Mouse (Mus musculus) heart, embryonic 11.5 days (tissue): ENCODE results near the gene Disp3. TPM values are rescaled to one million over a fixed set of nuclear protein-coding genes. Genes with fewer than 3 reads are reported as not detected.

Source experiments
- ATAC-seq: fragments of 200-750 bp; cut with Nextera tagmentation; replicated peaks from 2 replicates; pipeline ENCODE4 v1.8.0; 2017; ENCODE audit warnings: moderate library complexity; ENCODE audit not compliant: insufficient number of reproducible peaks, low FRiP score, low TSS enrichment
- H3K27ac ChIP-seq: fragments of 300-500 bp; sonication (generic); 2 replicates; pipeline ENCODE4 v1.5.1; 2014; ENCODE audit warnings: mild to moderate bottlenecking, low read depth, low read length
- H3K27me3 ChIP-seq: fragments of 300-500 bp; sonication (generic); 2 replicates; pipeline ENCODE4 v1.6.1; 2014; ENCODE audit warnings: mild to moderate bottlenecking, low read length, mixed read lengths; ENCODE audit not compliant: control insufficient read depth, insufficient read depth
- H3K36me3 ChIP-seq: fragments of 300-500 bp; sonication (generic); 2 replicates; pipeline ENCODE4 v1.6.1; 2014; ENCODE audit warnings: mild to moderate bottlenecking, low read length, moderate library complexity, mixed read lengths; ENCODE audit not compliant: control insufficient read depth, insufficient read depth
- H3K4me1 ChIP-seq: fragments of 300-500 bp; sonication (generic); 2 replicates; pipeline ENCODE4 v1.6.1; 2014; ENCODE audit warnings: low read length; ENCODE audit not compliant: control insufficient read depth, insufficient read depth
- H3K4me2 ChIP-seq: fragments of 300-500 bp; sonication (generic); 2 replicates; pipeline ENCODE4 v1.6.1; 2014; ENCODE audit warnings: mild to moderate bottlenecking, moderate library complexity
- H3K4me3 ChIP-seq: fragments of 300-500 bp; sonication (generic); 2 replicates; pipeline ENCODE4 v1.5.1; 2014; ENCODE audit warnings: low read depth, low read length
- H3K9ac ChIP-seq: fragments of 300-500 bp; sonication (generic); 2 replicates; pipeline ENCODE4 v1.6.1; 2014; ENCODE audit warnings: mild to moderate bottlenecking, low read depth, low read length, moderate library complexity
- H3K9me3 ChIP-seq: fragments of 300-500 bp; sonication (generic); replicated peaks from 2 replicates; pipeline ENCODE4 v1.6.1; 2016; ENCODE audit warnings: low read length; ENCODE audit not compliant: control insufficient read depth
- WGBS: fragments of 180-500 bp; shearing (Covaris S2); extraction: QIAGEN DNeasy Blood & Tissue Kit; methylation state at CpG from one replicate; pipeline ENCODE4 v1.1.7; 2014; ENCODE audit not compliant: insufficient replicate concordance; 5-methylcytosine and 5-hydroxymethylcytosine counted together
- polyA plus RNA-seq: library from polyadenylated mRNA; unstranded; fragments of >200 nt; fragmentation: Nextera tagmentation; extraction: Ambion mirVana; gene quantifications from 2 replicates; pipeline ENCODE4 v1.2.1, GENCODE M21; 2014

Disp3 gene
- polyA plus RNA-seq, 1 experiment from 2014 or later, result not detected

DNA sequence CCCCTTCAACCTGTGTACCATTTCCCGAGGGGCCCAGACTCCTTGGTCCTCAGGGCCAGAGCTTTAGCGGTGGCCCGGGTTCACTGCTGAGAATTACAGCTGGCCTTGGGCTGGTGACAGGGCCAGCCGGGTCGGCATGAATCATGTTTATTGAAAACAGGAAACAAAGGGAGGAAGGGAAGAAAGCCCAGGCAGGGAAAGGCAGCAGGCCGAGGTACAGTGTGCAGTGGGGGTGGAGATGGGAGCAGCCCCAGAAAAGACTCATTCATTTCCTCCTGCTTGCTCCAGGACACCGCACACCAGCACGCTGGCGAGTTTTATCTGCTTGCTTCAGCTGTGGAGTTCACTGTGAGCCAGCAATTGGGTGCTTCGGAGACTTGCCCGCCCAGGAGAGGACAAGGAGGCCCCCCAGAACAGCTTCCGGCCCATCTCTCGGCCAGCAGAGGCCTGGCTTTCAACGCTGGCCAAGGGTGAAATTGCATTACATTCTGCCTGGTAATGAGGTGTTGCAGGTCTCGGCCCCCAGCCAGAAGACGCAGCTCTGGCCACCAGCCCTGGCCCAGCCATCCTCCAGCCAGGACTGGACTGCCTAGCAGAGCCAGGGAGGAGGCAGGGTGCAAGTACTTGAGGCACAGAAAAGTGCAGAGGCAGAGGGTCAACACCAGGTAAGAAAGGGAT, 18.8 kb upstream of the Disp3 start:
- no peak for ATAC-seq
- no peaks in the 10 kb centered on the region for H3K4me1 ChIP-seq
- no peaks in the 10 kb centered on the region for H3K36me3 ChIP-seq
- H3K4me2 ChIP-seq, result no peak overlapping the region
- no peak overlapping the region for H3K4me3 ChIP-seq
- H3K9me3 ChIP-seq, result no peaks in the 10 kb centered on the region
- 0 out of 2 replicates have a peak, but pooled peaks cover 4% of the 10 kb centered on the region for H3K27me3 ChIP-seq
- 38% methylated on average over 16 of the region's 16 CpGs for WGBS
- no peak overlapping the region for H3K27ac ChIP-seq
- H3K9ac ChIP-seq, result no peak overlapping the region

DNA sequence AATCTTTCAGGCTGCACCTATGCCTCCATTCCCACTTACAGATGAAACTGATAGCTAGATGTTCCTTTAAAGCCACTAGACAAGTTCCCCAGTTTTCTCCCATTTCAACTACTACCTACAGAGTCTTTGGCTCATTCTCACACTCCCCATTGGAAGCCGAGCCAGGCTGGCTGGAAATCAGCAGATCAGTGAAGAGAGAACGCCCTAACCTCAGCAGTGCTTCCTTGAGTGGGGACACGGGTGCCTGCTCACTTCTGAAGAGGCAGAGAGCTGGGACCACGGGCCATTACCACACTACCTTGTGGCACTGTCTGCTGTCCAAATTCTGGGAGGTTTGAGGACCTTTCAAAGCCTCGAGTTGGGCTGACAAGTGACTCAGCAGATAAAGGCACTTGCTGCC, 11.0 kb upstream of the Disp3 start:
- ATAC-seq, result no peak
- H3K9ac ChIP-seq, result no peak overlapping the region

DNA sequence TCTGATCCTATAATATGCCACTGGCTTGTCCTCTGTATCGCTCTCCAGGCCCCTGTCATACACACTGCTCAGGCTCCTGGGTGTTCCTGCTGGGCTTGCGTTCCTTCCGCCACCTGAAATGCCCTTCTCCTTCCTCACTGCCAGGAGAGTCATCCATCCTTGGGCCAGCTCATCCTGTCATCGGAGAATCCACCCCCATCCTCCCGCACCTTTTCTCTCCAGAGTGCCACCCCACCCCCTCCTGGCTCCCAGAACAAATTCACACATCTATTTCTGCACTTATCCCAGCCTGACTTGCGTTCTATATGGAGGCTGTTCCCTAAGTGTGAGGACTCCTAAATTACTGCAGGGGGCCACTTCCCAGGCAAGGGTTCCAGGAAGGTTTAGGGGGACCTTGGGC, 9.9 kb upstream of the Disp3 start:
- 59% methylated on average over 6 of the region's 6 CpGs for WGBS
- Histone ChIP-seq H3K4me2 (no peak overlapping the region), H3K27ac (no peak overlapping the region), H3K4me3 (no peak overlapping the region), H3K4me1 (no peaks in the 10 kb centered on the region), H3K36me3 (no peaks in the 10 kb centered on the region), H3K9ac (no peak overlapping the region), H3K27me3 (no peaks in the 10 kb centered on the region), H3K9me3 (no peaks in the 10 kb centered on the region)
- no peak for ATAC-seq

More for the DNA sequence above, 11.0 kb upstream of the Disp3 start:
- Histone ChIP-seq H3K4me3 (no peak overlapping the region), H3K4me2 (no peak overlapping the region), H3K36me3 (no peaks in the 10 kb centered on the region), H3K27me3 (no peaks in the 10 kb centered on the region), H3K4me1 (no peaks in the 10 kb centered on the region), H3K9me3 (no peaks in the 10 kb centered on the region), H3K27ac (no peak overlapping the region)
- 53% methylated on average over 5 of the region's 5 CpGs for WGBS

DNA sequence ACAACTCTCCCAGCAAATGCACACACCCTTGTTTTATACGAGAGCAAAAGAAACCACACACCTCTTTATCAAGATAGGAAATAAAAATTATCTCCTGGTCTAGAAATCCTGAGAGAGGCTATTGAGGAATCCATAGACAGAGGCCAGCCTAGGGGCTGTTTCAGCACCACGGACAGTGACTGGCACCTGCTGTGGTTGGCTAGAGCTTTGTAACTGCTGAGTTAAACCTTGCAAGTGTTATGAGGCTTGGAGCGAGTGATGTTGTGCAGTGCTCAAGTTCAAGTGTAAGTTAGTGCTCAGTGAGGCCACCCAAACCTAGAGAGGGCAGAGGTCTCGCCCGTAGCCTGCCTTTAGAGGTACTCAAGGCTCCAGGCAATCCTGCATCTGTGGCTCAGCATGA, 5.6 kb upstream of the Disp3 start:
- Histone ChIP-seq H3K36me3 (no peaks in the 10 kb centered on the region), H3K27me3 (peaks cover 8% of the 10 kb centered on the region), H3K27ac (no peak overlapping the region), H3K4me2 (no peak overlapping the region), H3K4me1 (no peaks in the 10 kb centered on the region), H3K9ac (no peak overlapping the region), H3K9me3 (no peaks in the 10 kb centered on the region), H3K4me3 (no peak overlapping the region)
- 19% methylated on average over 5 of the region's 5 CpGs for WGBS
- no peak for ATAC-seq

DNA sequence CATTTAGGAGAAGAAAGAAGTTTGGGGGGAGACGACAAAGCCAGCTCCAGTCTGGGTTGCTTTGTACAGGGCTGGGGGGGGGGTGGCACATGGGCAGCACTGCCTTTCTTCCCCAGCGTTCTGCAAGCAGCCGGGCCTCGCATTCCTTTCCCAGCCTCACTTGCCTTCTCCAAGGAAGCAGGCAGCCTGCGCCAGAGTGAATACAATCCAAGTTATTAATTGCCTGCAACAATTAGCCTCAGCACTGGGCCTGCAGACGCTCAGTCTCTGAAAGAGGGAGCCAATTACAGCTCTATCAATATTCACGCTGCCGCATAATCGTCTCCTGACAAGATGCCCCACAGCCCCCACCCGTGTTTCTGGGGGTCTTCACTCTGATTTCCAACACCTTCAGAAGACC, 4.1 kb upstream of the Disp3 start:
- Histone ChIP-seq H3K4me3 (no peak overlapping the region), H3K4me1 (no peaks in the 10 kb centered on the region), H3K27me3 (peaks cover 23% of the 10 kb centered on the region), H3K9ac (no peak overlapping the region), H3K4me2 (no peak overlapping the region), H3K27ac (no peak overlapping the region), H3K9me3 (no peaks in the 10 kb centered on the region), H3K36me3 (no peaks in the 10 kb centered on the region)
- ATAC-seq, result no peak
- 65% methylated on average over 10 of the region's 10 CpGs for WGBS

DNA sequence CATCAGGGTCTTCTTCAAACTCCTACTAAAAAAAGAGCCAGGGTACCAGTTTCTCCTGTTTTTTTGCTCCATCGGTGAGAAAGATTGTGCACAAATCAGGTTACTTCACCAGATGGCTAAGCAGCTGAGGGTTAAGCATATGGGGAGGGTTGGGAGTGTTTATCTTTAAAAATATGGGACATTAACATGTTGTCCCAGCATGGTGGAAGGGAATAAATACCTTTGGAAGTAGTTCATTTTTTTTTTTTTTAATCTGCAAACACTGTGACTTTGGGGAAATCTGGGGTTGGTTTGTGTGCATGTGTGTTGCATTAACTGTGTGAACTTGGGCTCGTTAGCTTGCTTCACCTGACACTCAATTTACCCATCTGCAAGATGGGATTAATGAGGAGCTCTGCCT, 3.3 kb upstream of the Disp3 start:
- Histone ChIP-seq H3K4me3 (no peak overlapping the region), H3K36me3 (no peaks in the 10 kb centered on the region), H3K27me3 (peaks cover 30% of the 10 kb centered on the region), H3K9me3 (no peaks in the 10 kb centered on the region), H3K4me2 (no peak overlapping the region), H3K27ac (no peak overlapping the region), H3K9ac (no peak overlapping the region), H3K4me1 (no peaks in the 10 kb centered on the region)
- WGBS, result 48% methylated on average over 2 of the region's 2 CpGs
- ATAC-seq, result no peak

DNA sequence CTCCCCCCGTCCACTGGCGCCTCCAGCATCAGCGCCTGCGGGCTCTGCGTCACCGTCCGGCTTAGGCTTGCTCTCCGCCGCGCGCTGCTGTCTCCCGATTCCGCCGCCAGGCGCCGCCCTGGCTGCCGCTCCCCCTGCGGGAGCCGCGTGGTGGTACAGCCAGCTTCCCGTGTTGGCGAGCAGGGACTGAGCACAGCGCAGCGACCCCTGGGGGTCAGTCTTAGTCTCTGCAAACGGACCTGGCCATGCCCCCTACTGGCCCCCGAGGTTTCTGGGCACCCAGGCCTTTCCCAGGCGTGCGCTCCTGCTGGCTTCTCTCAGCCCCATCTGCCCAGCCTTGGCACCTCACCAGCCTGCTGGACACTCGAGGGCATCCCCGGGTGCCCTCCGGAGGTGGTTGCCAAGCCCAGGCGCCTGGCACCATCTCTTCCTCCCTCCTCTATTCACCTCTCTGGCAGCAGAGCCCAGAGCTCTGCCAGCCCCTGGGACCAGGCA, 337 bp upstream of the Disp3 start:
- WGBS, result 5% methylated on average over 25 of the region's 32 CpGs
- H3K4me1 ChIP-seq, result no peaks in the 10 kb centered on the region
- no peaks in the 10 kb centered on the region for H3K36me3 ChIP-seq
- H3K9me3 ChIP-seq, result no peaks in the 10 kb centered on the region
- peak overlapping the region; percentile 31 for H3K4me3 ChIP-seq
- ATAC-seq, result peak; percentile 40
- no peak overlapping the region for H3K27ac ChIP-seq
- no peak overlapping the region for H3K9ac ChIP-seq
- peak overlapping the region; percentile 54 for H3K4me2 ChIP-seq
- H3K27me3 ChIP-seq, result peaks cover 44% of the 10 kb centered on the region

DNA sequence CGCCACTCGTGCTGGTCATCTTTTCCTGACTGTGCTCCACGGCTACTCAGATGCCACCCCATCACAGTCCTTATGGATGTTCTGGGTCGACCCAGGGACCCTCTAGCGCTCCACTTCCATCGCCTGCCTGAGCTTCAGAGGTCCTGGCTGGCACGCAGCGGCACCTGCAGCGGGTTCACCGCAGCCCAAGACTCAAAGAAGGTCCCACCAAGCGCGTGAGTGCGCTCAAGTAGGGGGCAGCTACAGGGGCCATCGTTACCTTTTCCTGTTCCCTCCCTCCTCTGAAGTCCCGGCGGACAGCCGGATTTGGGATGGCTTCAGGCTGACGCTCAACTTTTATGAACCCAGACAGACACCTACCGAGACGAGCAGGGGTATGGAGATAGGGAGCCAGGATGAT, 724 bp downstream of the Disp3 start:
- Histone ChIP-seq H3K36me3 (no peaks in the 10 kb centered on the region), H3K9me3 (no peaks in the 10 kb centered on the region), H3K27me3 (peaks cover 44% of the 10 kb centered on the region), H3K27ac (no peak overlapping the region), H3K4me3 (no peak overlapping the region), H3K4me2 (peak overlapping the region; percentile 54), H3K4me1 (no peaks in the 10 kb centered on the region), H3K9ac (no peak overlapping the region)
- no peak for ATAC-seq
- 0% methylated on average over 20 of the region's 20 CpGs for WGBS
